Mouse (Mus musculus) liver, embryonic 16.5 days (tissue): ENCODE results near the gene Grid2. TPM values are rescaled to one million over a fixed set of nuclear protein-coding genes. Genes with fewer than 3 reads are reported as not detected.

ENCODE experiments used
- ATAC-seq: fragments of 200-750 bp; cut with Nextera tagmentation; 2 replicates; pipeline ENCODE4 v1.8.0; 2017; ENCODE audit warnings: low read depth, mild to moderate bottlenecking, moderate number of reproducible peaks, moderate library complexity
- H3K27ac ChIP-seq: fragments of 300-500 bp; sonication (generic); 2 replicates; pipeline ENCODE4 v1.5.1; 2014; ENCODE audit warnings: mild to moderate bottlenecking, low read length
- H3K27me3 ChIP-seq: fragments of 300-500 bp; sonication (generic); 2 replicates; pipeline ENCODE4 v1.6.1; 2014; ENCODE audit warnings: low read depth, low read length, mixed read lengths; ENCODE audit not compliant: control insufficient read depth, insufficient read depth
- H3K36me3 ChIP-seq: fragments of 300-500 bp; sonication (generic); 2 replicates; pipeline ENCODE4 v1.6.1; 2014; ENCODE audit warnings: mild to moderate bottlenecking; ENCODE audit not compliant: control insufficient read depth, insufficient read depth
- H3K4me1 ChIP-seq: fragments of 300-500 bp; sonication (generic); 2 replicates; pipeline ENCODE4 v1.6.1; 2014; ENCODE audit warnings: low read depth, low read length, mixed read lengths; ENCODE audit not compliant: control insufficient read depth
- H3K4me2 ChIP-seq: fragments of 300-500 bp; sonication (generic); 2 replicates; pipeline ENCODE4 v1.6.1; 2014; ENCODE audit warnings: low read depth, low read length, mixed read lengths
- H3K4me3 ChIP-seq: fragments of 300-500 bp; sonication (generic); 2 replicates; pipeline ENCODE4 v1.5.1; 2014; ENCODE audit warnings: low read depth, mild to moderate bottlenecking, low read length
- H3K9ac ChIP-seq: fragments of 300-500 bp; sonication (generic); 2 replicates; pipeline ENCODE4 v1.6.1; 2014; ENCODE audit warnings: low read depth, low read length
- H3K9me3 ChIP-seq: fragments of 300-500 bp; sonication (generic); replicated peaks from 2 replicates; pipeline ENCODE4 v1.6.1; 2016; ENCODE audit warnings: low read length; ENCODE audit not compliant: control insufficient read depth
- WGBS: fragments of 180-500 bp; shearing (Covaris S2); extraction: QIAGEN DNeasy Blood & Tissue Kit; methylation state at CpG from one replicate; pipeline ENCODE4 v1.1.7; 2014; ENCODE audit not compliant: insufficient replicate concordance; 5-methylcytosine and 5-hydroxymethylcytosine counted together
- polyA plus RNA-seq: library from polyadenylated mRNA; unstranded; fragments of >200 nt; fragmentation: Nextera tagmentation; extraction: Ambion mirVana; gene quantifications from 2 replicates; pipeline ENCODE4 v1.2.1, GENCODE M21; 2015

The Grid2 gene
- polyA plus RNA-seq, 1 experiment from 2014 or later: not detected

DNA sequence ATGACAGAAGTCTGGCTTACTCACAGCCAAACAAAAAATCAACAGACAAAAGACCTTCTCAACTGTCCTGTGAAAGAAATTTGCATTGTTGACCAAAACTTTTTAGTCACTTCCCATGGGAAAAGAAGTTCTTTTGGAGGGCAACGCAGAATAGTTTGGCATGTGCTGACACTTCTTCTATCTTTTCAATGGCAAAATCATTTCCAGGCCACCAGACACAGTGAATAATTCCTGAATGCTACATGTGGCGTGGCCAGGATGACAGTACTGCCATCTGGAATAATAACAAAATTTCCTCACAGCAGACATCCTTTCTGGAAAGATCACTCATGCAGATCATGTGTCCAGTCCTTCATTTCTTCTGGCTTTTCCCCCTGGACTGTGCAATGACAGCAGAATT, 478.1 kb downstream of the Grid2 start:
- H3K36me3 ChIP-seq: no peaks in the 10 kb centered on the region
- H3K9ac ChIP-seq: no peak overlapping the region
- H3K4me3 ChIP-seq: no peak overlapping the region
- no peak for ATAC-seq
- H3K27ac ChIP-seq: no peak overlapping the region
- no peaks in the 10 kb centered on the region for H3K9me3 ChIP-seq
- H3K4me2 ChIP-seq: no peak overlapping the region
- H3K27me3 ChIP-seq: no peaks in the 10 kb centered on the region
- WGBS: 42% methylated on average over 2 of the region's 2 CpGs
- no peaks in the 10 kb centered on the region for H3K4me1 ChIP-seq

DNA sequence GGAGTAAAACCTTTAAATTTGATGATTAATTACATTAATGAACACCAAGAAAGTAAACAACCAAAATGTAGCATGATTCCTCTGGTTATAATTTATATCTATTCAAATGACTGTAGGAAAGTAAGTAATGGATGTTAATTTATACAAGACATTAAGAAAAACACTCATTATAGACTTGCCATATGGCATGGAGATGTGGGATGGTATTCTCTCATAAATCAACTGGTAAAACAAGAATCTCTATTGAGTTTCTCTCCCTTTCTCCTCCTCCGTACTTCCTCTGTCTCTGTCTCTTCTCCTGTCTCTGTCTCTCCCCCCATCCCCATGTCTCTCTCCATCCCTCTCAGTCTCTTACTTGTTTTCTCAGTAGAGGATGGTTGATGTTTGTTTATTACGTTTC, 506.9 kb downstream of the Grid2 start:
- Histone ChIP-seq H3K9ac (no peak overlapping the region), H3K4me2 (no peak overlapping the region), H3K27me3 (no peaks in the 10 kb centered on the region), H3K4me3 (no peak overlapping the region), H3K36me3 (no peaks in the 10 kb centered on the region), H3K4me1 (no peaks in the 10 kb centered on the region), H3K27ac (no peak overlapping the region), H3K9me3 (no peaks in the 10 kb centered on the region)
- WGBS: 59% methylated on average over 2 of the region's 2 CpGs
- ATAC-seq: no peak

DNA sequence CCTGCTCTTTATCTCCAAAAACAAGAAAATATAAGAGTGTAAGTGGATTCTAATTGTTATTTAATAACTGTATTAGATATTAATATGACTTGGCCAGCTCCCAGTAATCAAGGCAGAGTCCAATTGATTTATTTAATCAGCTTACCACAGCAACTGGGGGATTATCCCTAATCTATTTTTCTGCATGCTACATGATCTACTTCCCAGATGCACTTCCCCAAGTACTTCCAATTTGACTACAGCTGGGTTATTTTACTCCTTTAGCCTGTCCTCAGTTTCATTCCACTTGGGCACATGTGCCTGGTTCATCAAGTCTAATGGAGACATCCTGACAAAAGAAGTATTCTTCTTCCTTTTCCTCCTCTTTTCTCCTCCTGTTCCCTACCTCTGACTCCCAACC, 539.0 kb downstream of the Grid2 start:
- no peaks in the 10 kb centered on the region for H3K36me3 ChIP-seq
- H3K4me3 ChIP-seq: no peak overlapping the region
- no peaks in the 10 kb centered on the region for H3K9me3 ChIP-seq
- no peak overlapping the region for H3K9ac ChIP-seq
- ATAC-seq: no peak
- no peak overlapping the region for H3K27ac ChIP-seq
- no peaks in the 10 kb centered on the region for H3K27me3 ChIP-seq
- H3K4me1 ChIP-seq: no peaks in the 10 kb centered on the region
- H3K4me2 ChIP-seq: no peak overlapping the region

DNA sequence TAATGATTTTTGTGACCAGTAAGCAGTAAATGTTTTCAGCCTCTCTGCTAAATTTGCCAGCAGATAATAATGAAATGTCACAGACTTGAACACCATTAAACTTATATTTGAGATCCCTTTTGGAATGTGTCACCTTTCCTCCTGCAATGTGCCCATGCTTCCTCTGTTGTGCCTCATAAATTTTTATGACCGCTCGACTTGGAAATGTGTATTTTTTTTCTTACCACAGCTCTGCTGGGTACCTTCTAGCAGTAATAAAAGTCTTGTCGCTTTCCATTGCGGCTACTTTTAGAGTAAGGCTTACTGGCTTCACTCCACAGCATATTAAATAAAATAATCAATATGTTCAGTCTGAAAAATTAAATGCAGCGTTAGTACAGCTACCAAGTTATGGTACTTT, 564.6 kb downstream of the Grid2 start:
- Histone ChIP-seq H3K9me3 (no peaks in the 10 kb centered on the region), H3K4me1 (no peaks in the 10 kb centered on the region), H3K27me3 (no peaks in the 10 kb centered on the region), H3K9ac (no peak overlapping the region), H3K4me2 (no peak overlapping the region), H3K36me3 (no peaks in the 10 kb centered on the region), H3K27ac (no peak overlapping the region), H3K4me3 (no peak overlapping the region)
- WGBS: 59% methylated on average over 5 of the region's 5 CpGs
- ATAC-seq: no peak

DNA sequence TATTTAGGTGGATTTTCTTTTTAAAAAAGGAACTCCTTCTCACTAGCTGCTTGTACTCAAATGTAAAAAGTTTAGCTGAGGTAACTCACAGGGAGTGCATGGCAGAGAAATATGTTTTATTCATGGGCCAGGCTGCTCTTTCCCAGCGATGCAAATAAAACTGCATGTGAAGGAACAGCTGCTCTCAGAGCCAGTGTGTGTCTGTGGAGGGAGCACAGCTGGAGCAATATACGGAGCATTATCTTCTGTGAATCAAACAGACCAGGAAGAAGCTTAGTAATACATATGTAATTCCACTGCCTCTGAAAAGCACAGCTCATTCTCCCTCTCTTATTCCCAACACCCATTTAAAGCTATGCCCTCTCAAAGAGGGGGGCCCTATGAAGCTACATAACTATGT, 607.0 kb downstream of the Grid2 start:
- 40% methylated on average over 2 of the region's 2 CpGs for WGBS

DNA sequence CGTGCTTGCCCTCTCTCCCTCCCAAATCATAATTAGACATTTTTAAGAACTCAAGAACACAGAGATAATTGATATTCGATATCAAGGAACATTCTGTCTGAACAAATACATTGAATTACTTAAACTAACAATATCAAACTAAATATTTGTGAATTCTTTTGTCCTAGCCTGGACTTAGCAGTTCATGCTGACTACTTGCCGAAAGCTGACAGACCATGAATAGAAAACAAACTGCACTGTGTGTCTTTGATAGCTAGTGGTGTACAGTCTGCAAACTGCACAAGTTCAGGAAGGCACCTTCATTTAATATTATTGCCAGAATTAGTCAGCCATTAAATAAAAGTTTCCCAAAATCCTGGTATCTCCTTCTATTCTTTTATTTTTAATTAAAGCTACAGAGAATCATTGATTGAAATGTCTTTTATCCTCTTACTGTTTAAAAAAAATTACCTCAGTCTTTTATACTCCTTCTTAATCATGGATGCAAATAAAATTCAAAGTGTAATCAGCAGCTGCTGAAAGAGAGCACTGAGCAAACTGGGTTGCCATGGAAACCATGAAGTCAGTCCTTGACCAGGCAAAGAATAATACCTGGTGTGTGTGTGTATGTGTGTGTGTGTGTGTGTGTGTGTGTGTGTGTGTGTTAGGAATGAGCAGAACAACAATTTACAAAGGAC, 621.5 kb downstream of the Grid2 start:
- H3K4me2 ChIP-seq: no peak overlapping the region
- no peaks in the 10 kb centered on the region for H3K9me3 ChIP-seq
- no peak overlapping the region for H3K9ac ChIP-seq
- 58% methylated on average over 3 of the region's 3 CpGs for WGBS
- H3K4me1 ChIP-seq: no peaks in the 10 kb centered on the region
- H3K27me3 ChIP-seq: no peaks in the 10 kb centered on the region
- no peak for ATAC-seq
- H3K27ac ChIP-seq: no peak overlapping the region
- no peaks in the 10 kb centered on the region for H3K36me3 ChIP-seq
- no peak overlapping the region for H3K4me3 ChIP-seq

More for the DNA sequence above, 607.0 kb downstream of the Grid2 start:
- no peak overlapping the region for H3K4me3 ChIP-seq
- no peak overlapping the region for H3K9ac ChIP-seq
- H3K27ac ChIP-seq: no peak overlapping the region
- H3K4me1 ChIP-seq: no peaks in the 10 kb centered on the region
- no peaks in the 10 kb centered on the region for H3K36me3 ChIP-seq
- no peak overlapping the region for H3K4me2 ChIP-seq
- H3K27me3 ChIP-seq: no peaks in the 10 kb centered on the region
- no peaks in the 10 kb centered on the region for H3K9me3 ChIP-seq
- ATAC-seq: no peak

DNA sequence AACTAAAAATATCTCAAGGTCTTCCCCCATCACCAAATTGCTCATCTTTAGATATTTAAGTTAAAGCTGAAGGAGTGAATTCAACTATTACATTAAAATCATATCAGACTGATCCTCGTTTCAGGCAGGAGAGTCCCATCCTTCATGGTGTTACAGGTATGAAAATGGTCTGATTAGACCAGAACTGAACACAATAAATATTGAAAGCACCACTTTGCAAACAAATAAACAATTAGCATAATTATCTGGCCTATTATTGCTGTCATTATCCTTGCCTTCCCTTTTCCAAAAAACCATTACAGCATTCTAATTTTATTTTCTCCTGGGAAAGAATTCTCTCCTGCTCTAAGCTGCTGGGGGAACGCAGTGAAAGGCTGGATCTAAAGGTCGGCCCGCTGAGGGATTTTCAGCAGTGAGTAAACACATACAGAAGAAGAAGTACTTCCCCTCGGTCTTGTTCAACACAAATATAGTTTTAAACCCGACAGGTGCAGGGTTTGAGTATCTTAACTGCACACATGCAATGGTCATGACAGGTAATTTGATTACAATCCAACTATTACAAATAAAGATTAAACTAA, 622.2 kb downstream of the Grid2 start:
- Histone ChIP-seq H3K4me1 (no peaks in the 10 kb centered on the region), H3K27ac (no peak overlapping the region), H3K36me3 (no peaks in the 10 kb centered on the region), H3K9me3 (no peaks in the 10 kb centered on the region), H3K4me3 (no peak overlapping the region), H3K4me2 (no peak overlapping the region), H3K27me3 (no peaks in the 10 kb centered on the region), H3K9ac (no peak overlapping the region)
- WGBS: 54% methylated on average over 6 of the region's 6 CpGs
- no peak for ATAC-seq

DNA sequence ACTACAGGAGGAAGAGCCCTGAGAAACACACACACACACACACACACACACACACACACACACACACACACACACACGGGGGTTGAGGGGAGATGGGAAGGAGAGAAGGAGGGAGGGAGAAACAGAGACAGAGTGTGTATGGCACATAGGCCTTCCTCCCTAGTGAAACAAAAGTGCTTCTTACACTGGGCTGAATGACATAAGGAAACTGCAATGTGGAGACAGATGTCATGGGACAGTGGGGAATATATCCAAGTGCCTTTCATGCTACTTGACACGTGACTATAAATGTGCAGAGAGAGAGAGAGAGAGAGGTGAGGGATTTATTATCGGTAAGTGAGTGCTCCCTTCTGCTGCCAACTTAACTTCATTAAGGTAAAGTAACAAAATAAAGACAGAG, 639.0 kb downstream of the Grid2 start:
- no peak overlapping the region for H3K4me2 ChIP-seq
- no peaks in the 10 kb centered on the region for H3K36me3 ChIP-seq
- H3K27ac ChIP-seq: no peak overlapping the region
- H3K9ac ChIP-seq: no peak overlapping the region
- no peak for ATAC-seq
- 63% methylated on average over 2 of the region's 3 CpGs for WGBS
- no peaks in the 10 kb centered on the region for H3K4me1 ChIP-seq
- H3K27me3 ChIP-seq: no peaks in the 10 kb centered on the region
- no peak overlapping the region for H3K4me3 ChIP-seq
- no peaks in the 10 kb centered on the region for H3K9me3 ChIP-seq

DNA sequence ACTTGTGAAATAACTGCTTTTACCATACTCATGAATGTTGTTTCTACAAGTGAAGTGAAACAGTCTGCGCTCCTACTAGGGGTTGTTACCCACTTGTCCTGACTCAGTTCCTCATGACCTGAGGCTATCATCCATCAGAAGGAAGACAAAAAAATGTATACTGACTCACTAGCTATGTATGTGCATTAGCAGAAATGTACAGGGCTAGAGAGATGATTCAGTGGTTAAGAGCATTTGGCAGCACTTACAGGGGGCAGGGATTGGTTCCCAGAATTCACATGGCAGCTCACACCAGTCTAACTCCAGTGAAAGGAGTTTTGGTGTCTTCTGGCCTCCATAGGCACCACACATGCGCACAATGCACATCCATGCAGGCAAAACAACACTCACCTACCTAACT, 642.5 kb downstream of the Grid2 start:
- Histone ChIP-seq H3K4me1 (no peaks in the 10 kb centered on the region), H3K27me3 (no peaks in the 10 kb centered on the region), H3K27ac (no peak overlapping the region), H3K9ac (no peak overlapping the region), H3K4me3 (no peak overlapping the region), H3K4me2 (no peak overlapping the region), H3K36me3 (no peaks in the 10 kb centered on the region), H3K9me3 (no peaks in the 10 kb centered on the region)
- 61% methylated on average over 2 of the region's 2 CpGs for WGBS
- no peak for ATAC-seq
